Mouse (Mus musculus) liver, embryonic 14.5 days (tissue): Measurements from ENCODE around the gene Dtx3.

ENCODE experiments used
- CTCF ChIP-seq: IDR thresholded peaks from 2 replicates; pipeline ENCODE4 v1.5.1; 2016; ENCODE audit warnings: antibody characterized with exemption, low read depth, control low read depth
- EP300 ChIP-seq: IDR thresholded peaks from 2 replicates; pipeline ENCODE4 v1.6.1; 2016; ENCODE audit warnings: antibody characterized with exemption, low read depth

DNA sequence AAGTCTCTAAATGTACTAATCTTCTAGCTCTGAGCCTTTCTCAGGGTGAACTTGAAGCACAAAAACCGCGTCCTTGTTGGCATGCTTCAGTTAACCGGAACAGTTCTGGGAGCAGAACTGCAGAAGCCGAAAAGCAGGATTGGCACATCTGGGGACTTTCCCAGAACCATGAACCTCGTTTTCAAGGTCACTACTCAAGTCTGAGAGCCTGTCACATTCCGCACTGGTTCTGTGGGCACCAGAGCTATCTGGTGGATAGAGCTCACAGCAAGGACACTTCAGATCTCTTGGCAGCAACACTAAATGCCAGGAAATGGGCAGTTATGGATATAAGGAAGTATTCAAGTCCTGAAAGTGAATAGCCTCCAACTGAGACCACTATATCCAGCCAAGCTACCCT, 48.4 kb downstream of the Dtx3 start:
- no peak for TF ChIP-seq EP300
- TF ChIP-seq CTCF = no peak
